Mouse (Mus musculus): ENCODE data around the gene B4galnt4.

DNA sequence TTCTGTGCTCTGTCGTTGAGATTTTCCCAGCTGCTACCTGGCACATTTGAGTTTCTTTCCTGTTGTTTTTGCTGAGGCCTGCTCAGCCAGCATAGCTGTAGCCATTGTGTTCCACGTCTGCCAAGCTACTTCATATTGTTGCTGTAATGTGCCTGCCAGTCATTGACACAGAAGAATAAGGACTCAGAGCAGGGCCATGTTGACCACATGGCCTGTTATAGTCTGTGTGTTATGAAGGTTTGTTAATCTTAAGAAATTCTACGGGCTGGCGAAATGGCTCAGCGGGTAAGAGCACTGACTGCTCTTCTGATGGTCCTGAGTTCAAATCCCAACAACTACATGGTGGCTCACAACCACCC is 34.2 kb upstream of the B4galnt4 start:
- no peak for TF ChIP-seq CTCF (IDR thresholded peaks at IDR 0.05; ENCODE audit: low read depth, low read length)
- TF ChIP-seq POLR2A (IDR thresholded peaks at IDR 0.05; ENCODE audit: insufficient read depth, low read length), result no peak

All from ES-Bruce4 (cell line).